Mouse (Mus musculus): ENCODE data around the gene Lrrfip2. TPM values are rescaled to one million over a fixed set of nuclear protein-coding genes. Genes with fewer than 3 reads are reported as not detected.

Lrrfip2 gene
- total and polyA plus RNA-seq, 3 experiments = 16.6 to 30.9 (median 25.2) TPM

DNA sequence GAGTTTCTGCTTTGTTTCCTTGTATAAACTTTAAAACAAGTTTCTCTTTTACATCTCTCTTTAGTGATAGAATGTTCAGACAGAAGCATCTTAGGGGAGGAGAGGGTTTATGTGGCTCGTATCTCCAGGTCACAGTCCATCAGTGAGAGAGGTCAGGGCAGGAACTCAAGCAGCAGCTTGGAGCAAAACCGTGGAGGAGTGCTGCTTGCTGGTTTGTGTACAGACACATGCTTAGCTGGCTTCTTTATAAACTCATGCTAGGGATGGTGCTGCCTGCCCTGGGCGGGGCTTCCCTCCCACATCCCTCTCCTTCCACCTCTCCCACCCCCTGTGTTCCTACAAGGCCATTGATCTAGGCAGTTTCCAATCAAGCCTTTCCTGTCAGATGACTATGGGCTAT lies 53.0 kb downstream of the Lrrfip2 start:
- H3K79me2 ChIP-seq (replicated peaks; ENCODE audit: control insufficient read depth, extremely low read depth, insufficient read depth, poor library complexity, severe bottlenecking) = no peaks in the 10 kb centered on the region
- dilution Hi-C loops (cut with MboI; ENCODE audit: extremely low pct_ligation_motif_present, extremely low pct_unique_long_range_greater_than_20kb, low sequenced_read_pairs) = no loop called here
- TF ChIP-seq SIN3A (IDR thresholded peaks at IDR 0.05; ENCODE audit: low read length) = no peak
- no peak for TF ChIP-seq POLR2AphosphoS2 (IDR thresholded peaks at IDR 0.05; ENCODE audit: low read depth, low read length)
- no peak for TF ChIP-seq MAZ (IDR thresholded peaks at IDR 0.05; ENCODE audit: low read depth, low read length)
- TF ChIP-seq JUND (conservative IDR thresholded peaks at IDR 0.05; ENCODE audit: low read depth, low read length) = no peak
- no peak for TF ChIP-seq USF2 (conservative IDR thresholded peaks at IDR 0.05; ENCODE audit: low read depth, low read length)
- TF ChIP-seq ZMIZ1 (IDR thresholded peaks at IDR 0.05; ENCODE audit: low read depth, low read length) = no peak
- TF ChIP-seq PAX5 (IDR thresholded peaks at IDR 0.05; ENCODE audit: low read length) = no peak
- TF ChIP-seq RCOR1 (conservative IDR thresholded peaks at IDR 0.05; ENCODE audit: low read depth, low read length) = no peak
- TF ChIP-seq IRF4 (IDR thresholded peaks at IDR 0.05; ENCODE audit: low read depth, low read length) = no peak
- DNase-seq (ENCODE audit: extremely low read depth) = no peak
- H3K4me2 ChIP-seq (ENCODE audit: insufficient read depth, low read depth, poor library complexity, severe bottlenecking) = no peak overlapping the region
- H3K27me3 ChIP-seq (replicated peaks) = no peaks in the 10 kb centered on the region
- no peaks in the 10 kb centered on the region for H3K9me3 ChIP-seq (replicated peaks; ENCODE audit: low read length)
- H3K36me3 ChIP-seq (replicated peaks in 1 of 2; ENCODE audit: control insufficient read depth in 1 of 2, insufficient read depth in 1 of 2, low read length in 1 of 2) = peaks cover 0 to 4% of the 10 kb centered on the region in 2 experiments
- H3K9ac ChIP-seq (ENCODE audit: insufficient read depth, low read depth) = no peak overlapping the region
- in situ Hi-C loops (cut with MboI; ENCODE audit: low pct_ligation_motif_present, low pct_unique_long_range_greater_than_20kb, low sequenced_read_pairs) = no loop called here
- no peak overlapping the region for H3K4me3 ChIP-seq (replicated peaks in 1 of 3; ENCODE audit: low read depth in 2 of 3, low read length in 2 of 3, poor library complexity in 1 of 3)
- H3K4me1 ChIP-seq (ENCODE audit: control insufficient read depth in 1 of 2, insufficient read depth in 2 of 2) = no peaks in the 10 kb centered on the region
- H3K27ac ChIP-seq (ENCODE audit: insufficient read depth, low read depth) = no peak overlapping the region

DNA sequence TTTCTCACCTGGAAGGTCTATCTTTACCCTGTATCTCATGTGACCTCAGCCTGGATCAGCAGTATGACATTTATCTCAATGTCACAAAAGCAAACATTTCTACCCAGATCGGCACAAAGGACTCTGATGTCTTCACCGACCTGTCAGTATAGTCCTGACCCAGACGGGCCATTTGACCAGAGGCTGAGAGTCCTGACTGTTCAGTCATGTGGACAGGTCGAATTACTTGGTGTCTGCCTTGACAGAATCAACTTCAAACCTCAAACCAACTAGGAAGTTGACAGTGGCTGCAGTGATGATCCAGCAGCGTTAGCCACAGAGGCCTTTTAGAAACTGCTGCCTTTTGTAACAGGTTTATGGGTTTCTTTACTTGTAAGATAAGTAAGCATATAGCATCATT lies 56.7 kb downstream of the Lrrfip2 start:
- no peak overlapping the region for H3K9ac ChIP-seq (ENCODE audit: insufficient read depth, low read depth)
- H3K27ac ChIP-seq (ENCODE audit: insufficient read depth, low read depth) = no peak overlapping the region
- H3K36me3 ChIP-seq (replicated peaks in 1 of 2; ENCODE audit: control insufficient read depth in 1 of 2, insufficient read depth in 1 of 2, low read length in 1 of 2) = peaks cover 0 to 6% of the 10 kb centered on the region in 2 experiments
- in situ Hi-C loops (cut with MboI; ENCODE audit: low pct_ligation_motif_present, low pct_unique_long_range_greater_than_20kb, low sequenced_read_pairs) = no loop called here
- no peak for TF ChIP-seq IRF4 (IDR thresholded peaks at IDR 0.05; ENCODE audit: low read depth, low read length)
- no peak for TF ChIP-seq ZNF384 (IDR thresholded peaks at IDR 0.05; ENCODE audit: low read depth, low read length)
- TF ChIP-seq ZKSCAN1 (IDR thresholded peaks at IDR 0.05; ENCODE audit: borderline replicate concordance, low read depth, low read length) = no peak
- TF ChIP-seq TCF12 (IDR thresholded peaks at IDR 0.05; ENCODE audit: low read depth, low read length) = no peak
- TF ChIP-seq ZMIZ1 (IDR thresholded peaks at IDR 0.05; ENCODE audit: low read depth, low read length) = no peak
- TF ChIP-seq MXI1 (IDR thresholded peaks at IDR 0.05; ENCODE audit: low read depth, low read length) = no peak
- no peak for TF ChIP-seq MYC (IDR thresholded peaks at IDR 0.05; ENCODE audit: low read depth, low read length)
- TF ChIP-seq CHD2 (IDR thresholded peaks at IDR 0.05; ENCODE audit: low read length) = no peak
- no peak for TF ChIP-seq EP300 (IDR thresholded peaks at IDR 0.05; ENCODE audit: low read length)
- no peak for TF ChIP-seq GABPA (IDR thresholded peaks at IDR 0.05; ENCODE audit: insufficient replicate concordance, low read depth, low read length)
- no peak for TF ChIP-seq NELFE (IDR thresholded peaks at IDR 0.05; ENCODE audit: low read depth, low read length)
- TF ChIP-seq MEF2A (IDR thresholded peaks at IDR 0.05; ENCODE audit: borderline replicate concordance, low read depth, low read length) = no peak
- no peak for TF ChIP-seq PAX5 (IDR thresholded peaks at IDR 0.05; ENCODE audit: low read length)
- no peak for TF ChIP-seq UBTF (IDR thresholded peaks at IDR 0.05; ENCODE audit: low read depth, low read length)
- TF ChIP-seq SMC3 (IDR thresholded peaks at IDR 0.05; ENCODE audit: low read depth, low read length) = no peak
- H3K9me3 ChIP-seq (replicated peaks; ENCODE audit: low read length) = no peaks in the 10 kb centered on the region
- no peak overlapping the region for H3K4me2 ChIP-seq (ENCODE audit: insufficient read depth, low read depth, poor library complexity, severe bottlenecking)
- dilution Hi-C loops (cut with MboI; ENCODE audit: extremely low pct_ligation_motif_present, extremely low pct_unique_long_range_greater_than_20kb, low sequenced_read_pairs) = no loop called here
- no peaks in the 10 kb centered on the region for H3K4me1 ChIP-seq (ENCODE audit: control insufficient read depth in 1 of 2, insufficient read depth in 2 of 2)
- H3K79me2 ChIP-seq (replicated peaks; ENCODE audit: control insufficient read depth, extremely low read depth, insufficient read depth, poor library complexity, severe bottlenecking) = no peaks in the 10 kb centered on the region
- DNase-seq (ENCODE audit: extremely low read depth) = no peak
- no peaks in the 10 kb centered on the region for H3K27me3 ChIP-seq (replicated peaks)
- H3K4me3 ChIP-seq (replicated peaks in 1 of 3; ENCODE audit: low read depth in 2 of 3, low read length in 2 of 3, poor library complexity in 1 of 3) = no peak overlapping the region
